Mouse (Mus musculus) small intestine, adult 2 months (tissue): ENCODE data around the gene Aldob.
A peak's percentile ranks its signal among the peaks of the same experiment; 100 is the strongest.

ENCODE experiments used
- CTCF ChIP-seq: fragments of 200-500 bp; IDR thresholded peaks from 2 replicates; pipeline ENCODE4 v1.5.1; 2012; ENCODE audit warnings: low read depth, mild to moderate bottlenecking, control low read depth, inconsistent platforms, low read length, moderate library complexity, mixed read lengths; ENCODE audit not compliant: insufficient replicate concordance, insufficient read length; ENCODE audit errors: extremely low read depth
- POLR2A ChIP-seq: fragments of 200-500 bp; IDR thresholded peaks from 2 replicates; pipeline ENCODE4 v1.6.1; 2012; ENCODE audit warnings: low read depth, mild to moderate bottlenecking, control low read depth, inconsistent platforms, low read length, moderate library complexity

DNA sequence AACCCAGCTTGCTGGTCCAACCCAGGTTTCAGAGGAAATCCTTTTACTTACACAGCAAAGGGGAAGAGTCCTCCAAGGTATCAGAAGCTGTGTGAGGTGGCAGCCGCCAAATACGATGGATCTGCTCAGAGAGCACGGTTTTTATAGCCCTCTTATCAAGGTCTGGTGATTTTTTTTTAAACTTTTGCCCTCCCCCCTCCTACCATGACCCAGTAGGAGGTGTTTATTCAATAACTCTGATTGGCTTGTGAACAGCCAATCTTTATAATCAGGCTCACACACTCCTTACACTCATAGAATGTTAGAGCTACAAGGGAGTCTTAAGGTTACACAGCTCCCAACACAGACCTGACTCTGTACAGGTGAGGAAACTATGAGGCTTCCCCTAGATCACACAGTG is at the start of gene Aldob:
- TF ChIP-seq CTCF (no peak), POLR2A (peak; percentile 92; the same call in 1 of the 2 replicates)
